Mouse (Mus musculus) myocyte (in vitro differentiated cells): ENCODE measurements around the gene Dut.

Source experiments
- MYOG ChIP-seq, 3 experiments: IDR thresholded peaks; one replicate each; pipeline ENCODE4 v1.6.1; 2011; ENCODE audit warnings: control low read depth in 2 of 3, low read depth in 2 of 3, mild to moderate bottlenecking in 2 of 3; ENCODE audit not compliant: insufficient read length in 2 of 3, control insufficient read depth in 1 of 3, insufficient read depth in 1 of 3
- POLR2A ChIP-seq: IDR thresholded peaks from one replicate; pipeline ENCODE4 v1.6.1; 2011; ENCODE audit warnings: low read depth, mild to moderate bottlenecking, control low read depth, moderate library complexity; ENCODE audit not compliant: insufficient read length
- USF1 ChIP-seq: IDR thresholded peaks from one replicate; pipeline ENCODE4 v1.6.1; 2011; ENCODE audit warnings: low read depth, mild to moderate bottlenecking, control low read depth, moderate library complexity

DNA sequence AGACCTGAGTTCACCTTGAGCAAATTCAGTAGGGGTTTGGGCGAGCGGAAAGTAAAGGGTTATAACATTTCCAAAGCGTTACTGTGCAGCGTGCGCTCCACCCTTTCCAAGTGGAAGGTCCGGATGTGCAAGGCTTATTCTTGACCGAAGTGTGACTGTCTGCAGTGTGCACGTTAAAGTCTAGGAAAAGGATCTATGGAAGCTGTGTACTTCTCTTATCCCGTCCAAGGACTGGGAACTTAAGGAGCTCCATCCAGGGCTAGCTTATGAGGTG lies 909 bp downstream of the Dut start:
- no peak for TF ChIP-seq USF1
- TF ChIP-seq POLR2A: no peak
- no peak for TF ChIP-seq MYOG (IDR thresholded peaks at IDR 0.05; ENCODE audit: control insufficient read depth in 1 of 3, insufficient read depth in 1 of 3, insufficient read length in 2 of 3, low read depth in 2 of 3)
